Mouse (Mus musculus) cerebellum, adult 11-12 months (tissue): ENCODE results near the gene Gabbr2.

Experiments
- DNase-seq: peaks from one replicate; pipeline ENCODE4 v3.0.0; 2022

Gabbr2 gene

DNA sequence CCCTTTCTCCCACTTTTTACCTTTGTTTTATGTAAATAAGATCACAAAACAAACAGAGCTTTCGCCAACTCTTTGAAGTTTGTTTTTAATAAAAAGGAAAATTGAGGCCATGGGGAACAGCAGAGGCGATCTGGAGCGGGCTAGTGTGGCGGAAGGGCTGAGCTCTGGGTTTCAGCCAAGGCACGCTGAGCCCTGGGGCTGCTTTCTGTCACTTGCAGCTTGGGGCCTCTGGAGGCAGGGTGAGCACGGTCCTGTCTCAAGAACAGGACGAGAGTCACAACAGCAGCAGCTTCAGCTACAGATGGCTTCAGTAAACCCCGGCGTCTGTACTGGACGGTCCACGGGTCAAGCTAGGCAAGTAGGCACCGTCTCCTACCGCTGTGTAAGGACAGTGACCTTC is 132.8 kb downstream of the Gabbr2 start:
- peak; percentile 85 for DNase-seq

GRCm38 (mm10) chr4:46856145-46856544 is 135.5 kb downstream of the Gabbr2 start:
- no peak for DNase-seq

DNA sequence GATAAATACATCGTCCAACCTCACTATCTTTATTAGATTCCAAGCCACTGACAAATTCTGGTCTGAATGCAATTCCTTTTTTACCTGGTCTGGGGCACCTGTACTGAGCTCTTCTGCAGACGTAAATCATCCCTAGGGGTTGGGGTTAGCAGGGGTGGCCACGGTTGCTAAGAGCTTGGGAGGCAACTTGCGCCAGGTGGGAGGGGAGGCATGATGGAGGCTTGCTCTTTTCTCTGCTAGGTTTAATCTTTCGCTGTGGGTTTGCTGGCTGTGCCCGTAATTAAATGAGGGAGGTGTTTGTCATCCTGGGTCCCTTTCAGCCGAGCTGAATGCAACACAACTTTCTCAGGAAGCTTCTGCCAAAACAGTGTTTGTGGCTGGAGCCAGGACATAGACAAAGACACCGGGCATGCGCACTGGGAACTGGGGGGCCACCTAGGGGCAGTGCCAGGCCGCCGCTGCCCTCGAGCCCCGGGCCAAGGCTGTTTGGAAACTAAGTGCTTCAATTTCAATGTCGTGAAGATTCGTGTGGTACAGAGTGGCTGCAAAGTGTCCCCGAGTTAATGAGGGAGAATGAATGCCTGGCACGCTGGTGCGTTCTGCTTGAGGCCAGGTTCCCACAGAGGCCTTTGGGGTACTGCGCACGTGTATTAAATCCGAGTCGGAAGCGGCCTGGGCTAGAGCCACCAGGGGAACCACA is 136.8 kb downstream of the Gabbr2 start:
- peak; percentile 54 for DNase-seq

DNA sequence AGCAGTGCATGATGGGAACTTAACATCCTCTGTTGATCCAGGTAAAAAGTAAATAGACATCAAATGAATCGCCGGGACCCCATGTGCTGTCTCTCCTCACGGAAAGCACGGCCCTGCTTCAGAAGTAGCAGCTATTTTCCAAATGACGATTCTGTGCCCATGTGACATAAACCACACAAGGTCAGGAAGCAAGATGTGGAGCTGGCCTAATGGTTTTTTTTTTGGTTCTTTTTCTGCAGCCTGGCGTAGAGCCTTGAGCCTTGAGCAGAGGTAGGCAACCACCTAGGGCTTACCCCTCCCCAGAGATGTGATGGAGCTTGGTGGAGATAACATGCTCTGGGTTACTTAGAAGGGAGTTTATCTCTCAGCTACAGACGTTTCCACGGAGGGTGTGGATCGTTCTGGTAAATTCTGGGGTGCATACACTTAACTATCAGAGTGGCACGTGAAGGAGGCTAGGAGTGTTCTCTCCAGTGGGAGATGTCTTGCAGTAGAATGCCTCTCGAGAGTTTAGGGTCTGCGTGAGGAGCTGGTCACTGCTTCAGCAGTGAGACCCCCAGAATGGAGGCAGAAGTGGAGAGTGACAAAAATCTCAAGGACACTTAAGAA is 137.7 kb downstream of the Gabbr2 start:
- no peak for DNase-seq

DNA sequence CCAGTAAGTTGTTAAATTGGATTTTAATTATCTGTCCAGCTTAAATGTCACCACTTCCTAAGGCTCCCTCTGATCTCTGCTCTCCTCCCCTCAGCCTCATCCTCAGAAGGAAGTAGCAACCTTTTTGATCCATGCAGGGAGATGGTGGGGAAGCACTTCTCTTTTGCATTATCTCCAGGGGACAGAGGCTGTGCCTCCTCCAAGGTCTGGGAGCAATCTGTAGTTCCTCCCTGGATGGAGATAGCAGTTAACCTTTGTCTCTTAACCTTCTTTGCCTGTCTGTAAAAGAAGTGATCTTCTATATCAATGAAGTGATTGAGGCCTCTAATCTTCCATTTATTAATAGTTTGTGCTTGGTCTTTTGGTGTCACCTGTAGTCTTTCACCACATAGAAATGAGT is 143.9 kb downstream of the Gabbr2 start:
- DNase-seq = no peak

GRCm38 (mm10) chr4:46846396-46846795 is 145.3 kb downstream of the Gabbr2 start:
- no peak for DNase-seq

DNA sequence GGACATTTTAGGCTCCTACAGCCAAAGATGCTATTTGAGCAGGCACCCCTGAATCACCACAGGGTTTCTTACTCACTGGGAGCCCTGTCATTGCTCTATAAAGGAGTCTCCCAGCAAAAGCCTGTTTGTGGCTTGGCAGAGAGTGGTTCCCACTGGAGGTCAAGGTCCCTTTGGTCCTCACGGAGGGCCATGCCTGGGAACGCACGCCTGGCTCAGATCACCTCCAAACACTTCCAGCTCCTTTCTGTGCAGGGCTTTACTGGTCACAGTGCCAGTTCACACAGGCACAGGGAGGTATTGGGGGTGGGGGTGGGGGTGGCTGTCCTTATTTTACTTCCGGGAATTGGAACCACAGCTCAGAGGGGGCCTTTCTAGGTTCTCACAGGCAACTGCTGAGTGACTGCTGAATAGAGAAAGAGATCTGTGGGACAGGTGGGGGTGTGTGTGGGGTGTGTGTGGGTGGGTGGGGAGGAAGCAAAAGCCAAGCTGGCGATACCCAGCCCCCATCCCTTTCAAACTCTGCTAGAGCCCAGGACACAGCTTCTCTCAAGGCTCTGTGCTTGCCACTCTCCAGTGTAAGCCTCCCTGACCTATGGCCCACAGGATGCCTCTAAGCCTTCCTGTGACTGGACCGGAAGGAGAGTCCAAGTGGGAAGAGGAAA is 146.6 kb downstream of the Gabbr2 start:
- DNase-seq = no peak

DNA sequence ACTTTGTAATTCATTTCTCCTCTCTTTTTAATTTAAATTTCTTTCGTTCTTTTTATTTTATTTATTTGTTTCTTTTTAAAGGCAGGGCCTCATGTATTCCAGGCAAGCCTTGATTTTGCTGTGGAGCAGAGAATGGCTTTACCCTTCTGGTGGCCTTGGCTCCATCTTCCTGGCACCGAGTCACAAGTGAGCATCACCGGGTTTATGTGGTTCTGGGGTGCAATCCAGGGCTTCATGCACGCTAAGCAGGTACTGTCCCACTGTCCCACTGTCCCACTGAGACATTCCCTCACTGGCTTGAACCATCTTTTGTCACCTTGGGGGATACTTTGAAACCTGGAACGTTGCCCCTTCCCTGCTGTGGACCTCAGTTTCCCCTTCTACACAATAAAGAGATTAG is 147.1 kb downstream of the Gabbr2 start:
- no peak for DNase-seq

GRCm38 (mm10) chr4:46842596-46842995 is 149.1 kb downstream of the Gabbr2 start:
- no peak for DNase-seq

DNA sequence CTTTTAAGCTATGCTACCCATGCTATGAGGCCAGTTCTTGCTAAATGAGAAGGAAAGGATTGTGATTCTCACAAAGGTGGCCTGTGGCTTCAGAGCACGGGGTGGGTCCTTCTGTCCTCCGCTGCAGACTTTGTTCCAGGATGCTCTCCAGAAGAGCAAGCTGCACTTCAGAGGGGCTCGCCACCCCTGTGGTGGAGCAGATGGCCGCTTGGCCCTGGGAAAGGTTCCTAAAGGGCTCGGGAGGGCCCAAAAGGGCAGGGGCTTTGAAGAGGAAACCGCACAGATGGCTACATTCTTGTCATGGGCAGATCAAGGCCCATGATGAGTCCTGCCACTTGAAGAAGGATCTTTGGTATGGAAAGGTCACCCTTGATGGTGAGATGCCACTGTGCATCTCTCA is 151.5 kb downstream of the Gabbr2 start:
- peak; percentile 74 for DNase-seq

- no peak for DNase-seq
Measured at GRCm38 (mm10) chr4:46837362-46837761, 154.3 kb downstream of the Gabbr2 start.

DNA sequence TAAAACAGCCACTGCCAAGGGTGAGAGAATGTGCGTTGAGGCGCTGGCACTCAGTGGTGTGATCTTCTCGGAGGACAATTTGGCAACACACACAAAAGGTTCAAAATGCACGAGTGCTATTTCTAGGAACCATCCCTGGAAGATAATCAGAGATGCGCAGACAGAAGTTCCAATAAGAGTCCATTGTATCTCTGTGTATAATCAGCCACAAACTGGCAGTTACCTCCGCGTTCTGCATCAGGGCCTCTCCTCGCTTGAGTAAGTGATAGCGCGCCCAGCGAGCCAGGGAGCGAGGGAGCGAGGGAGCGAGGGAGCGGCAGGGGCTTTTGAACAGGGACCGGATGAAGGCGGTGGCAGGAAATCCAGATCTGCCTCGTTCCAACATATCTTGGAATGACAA is 155.6 kb downstream of the Gabbr2 start:
- DNase-seq = no peak

GRCm38 (mm10) chr4:46835064-46835463 is 156.6 kb downstream of the Gabbr2 start:
- DNase-seq = no peak

DNA sequence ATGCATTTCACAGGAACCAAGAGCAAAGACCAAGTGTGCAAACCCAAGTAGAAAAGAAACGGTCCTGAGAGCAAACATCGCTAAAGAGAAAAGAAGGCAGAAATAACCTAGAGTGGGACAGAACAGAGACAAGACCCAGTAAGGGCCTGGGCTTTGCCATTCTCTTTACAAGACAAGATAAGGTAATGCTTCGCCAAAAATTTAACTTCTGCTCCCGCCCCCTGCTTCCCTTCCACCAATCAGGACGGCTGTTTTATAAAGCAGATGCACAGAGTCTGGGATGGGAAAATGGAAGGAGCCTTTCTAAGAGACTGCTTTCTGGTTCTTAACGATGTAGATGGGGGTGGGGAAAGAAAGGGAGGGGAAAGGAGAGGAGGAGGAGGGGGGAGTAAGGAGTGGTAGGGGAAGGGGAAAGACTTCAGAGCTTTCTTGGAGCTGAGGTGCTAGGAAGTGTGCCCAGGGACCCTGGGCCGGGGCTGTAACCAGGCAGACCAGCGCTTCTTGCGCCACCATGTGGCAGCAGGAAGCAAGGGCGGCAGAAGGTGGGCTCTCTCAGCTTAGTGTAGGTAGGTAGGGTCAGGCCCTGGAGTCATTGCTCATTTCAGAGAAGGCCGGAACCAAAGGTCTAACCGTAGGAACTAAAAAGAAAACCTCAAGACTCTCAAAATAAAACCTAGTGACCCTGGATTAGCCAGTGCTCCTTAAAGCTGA is 158.7 kb downstream of the Gabbr2 start:
- DNase-seq = no peak

DNA sequence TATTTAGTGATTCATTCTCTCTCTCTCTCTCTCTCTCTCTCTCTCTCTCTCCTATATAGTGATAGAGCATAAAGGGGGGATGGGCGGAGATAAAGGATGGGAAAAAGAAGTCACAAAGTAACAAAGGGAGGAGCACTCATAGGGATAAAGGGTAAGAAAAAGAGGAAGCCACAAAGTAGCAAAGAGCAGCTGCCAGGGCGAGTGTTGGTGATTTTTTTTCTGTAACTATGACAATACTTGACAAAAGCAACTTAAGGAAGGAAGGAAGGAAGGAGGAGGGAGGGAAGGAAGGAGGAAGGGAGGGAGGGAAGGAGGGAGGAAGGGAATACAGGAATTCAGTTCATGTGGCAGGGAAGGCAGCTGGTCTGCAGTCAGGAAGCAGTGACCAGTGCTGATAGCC is 162.0 kb downstream of the Gabbr2 start:
- DNase-seq = no peak

- DNase-seq = peak; percentile 61
Measured at GRCm38 (mm10) chr4:46828141-46828571, 163.5 kb downstream of the Gabbr2 start.

GRCm38 (mm10) chr4:46827471-46827870 is 164.2 kb downstream of the Gabbr2 start:
- peak; percentile 61 for DNase-seq

DNA sequence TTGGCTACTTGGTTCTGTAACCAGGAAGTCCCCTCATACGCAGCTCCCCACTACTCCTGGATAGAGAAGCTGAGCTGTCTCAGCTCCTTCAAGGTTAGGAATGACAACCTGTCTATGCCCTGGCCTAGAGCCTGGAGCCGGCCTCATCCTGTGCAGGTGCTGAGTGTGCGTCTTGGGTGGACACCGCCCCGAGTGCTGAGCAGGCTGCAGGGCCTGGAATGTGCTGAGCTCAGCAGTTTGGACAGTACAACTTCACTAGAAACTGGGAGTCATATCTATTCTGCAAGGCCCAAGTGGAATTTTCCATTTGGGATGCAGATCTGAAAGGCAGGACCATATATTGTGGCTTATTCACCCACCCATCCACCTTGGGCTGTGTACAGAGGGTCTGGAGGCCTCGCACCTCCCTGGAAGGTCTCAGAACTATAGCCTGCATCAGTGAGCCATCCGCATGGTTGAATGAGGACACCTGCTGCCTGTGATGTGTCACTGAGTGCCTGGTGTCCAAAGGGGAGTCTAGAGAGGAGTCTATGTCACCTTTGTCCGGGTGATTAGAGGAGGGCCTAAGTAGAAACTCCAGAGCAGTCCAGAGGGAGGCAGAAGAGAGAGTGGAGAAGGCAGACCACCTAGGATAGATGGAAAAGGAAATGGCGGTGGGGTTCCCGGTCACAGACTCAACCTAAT is 165.7 kb downstream of the Gabbr2 start:
- no peak for DNase-seq

DNA sequence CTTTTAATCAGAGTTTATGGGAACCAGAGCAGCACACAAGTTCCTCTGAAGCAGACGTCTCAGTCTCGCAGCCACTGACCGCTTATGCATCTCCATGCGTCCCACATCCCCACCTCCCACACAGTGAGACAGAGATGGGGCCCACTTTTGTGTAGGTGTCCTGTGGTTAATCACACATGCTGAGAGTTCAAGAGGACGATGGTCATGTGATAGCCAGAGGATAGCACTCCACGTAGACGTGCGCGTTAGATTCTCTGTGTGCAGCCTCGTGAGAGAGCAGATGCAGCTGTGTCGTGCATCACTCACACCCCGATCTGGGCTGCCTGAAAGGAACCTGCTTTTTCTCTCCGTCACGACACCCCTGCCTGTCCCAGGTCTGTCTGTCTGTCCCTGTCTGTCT is 167.9 kb downstream of the Gabbr2 start:
- DNase-seq = no peak

GRCm38 (mm10) chr4:46821709-46822108 is 170.0 kb downstream of the Gabbr2 start:
- DNase-seq = no peak

- peak; percentile 75 for DNase-seq
Measured at GRCm38 (mm10) chr4:46814954-46815353, 176.7 kb downstream of the Gabbr2 start.

DNA sequence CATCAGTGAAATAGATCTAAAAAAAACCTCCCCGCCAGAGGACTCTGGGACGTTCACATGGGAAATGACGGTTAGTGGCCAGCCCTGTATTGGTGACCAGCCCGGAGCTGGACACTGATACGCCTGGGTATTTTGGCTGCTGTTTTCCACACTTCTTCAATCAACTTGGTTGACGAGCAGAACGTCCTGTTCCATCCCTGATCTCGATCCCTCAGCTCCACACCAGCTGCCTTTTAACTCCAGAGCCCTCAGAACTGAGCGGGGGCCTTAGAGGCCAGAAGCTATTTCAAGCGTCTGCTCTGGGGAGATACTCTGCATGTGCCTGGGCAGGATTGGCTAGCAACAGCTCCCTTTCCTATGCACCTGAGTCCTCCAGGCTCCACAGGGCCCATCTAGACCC is 177.4 kb downstream of the Gabbr2 start:
- no peak for DNase-seq

DNA sequence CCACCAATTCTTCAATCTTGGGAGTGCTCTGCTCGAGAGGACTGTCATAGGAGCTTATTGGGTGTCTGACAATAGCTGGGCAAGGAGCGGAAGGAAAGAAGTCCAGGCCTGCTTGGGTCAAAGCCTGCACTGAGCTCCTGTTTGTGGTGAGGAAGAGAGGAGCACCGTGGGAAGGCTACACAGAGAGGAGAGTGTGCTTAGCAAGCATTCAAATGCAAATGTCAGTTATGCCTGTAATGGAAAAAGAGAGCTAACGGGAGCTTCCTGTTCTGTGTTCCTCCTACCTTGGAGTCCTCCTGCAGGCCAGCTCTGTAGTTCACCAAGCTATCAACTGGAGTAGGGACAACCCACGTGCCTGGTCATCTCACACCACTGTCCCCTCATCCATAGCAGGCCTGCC is 180.5 kb downstream of the Gabbr2 start:
- no peak for DNase-seq
